Mouse (Mus musculus) mature B cell (primary cell): ENCODE results near the gene Zfp385c.
"Not testable (repeated sequence)": the region's sequence is repeated elsewhere in the genome, so short reads cannot be mapped to it uniquely, and the experiment has no call there.

Source experiments
- in situ Hi-C: fragments of 300-500 bp; cut with MboI; formaldehyde crosslinking; loops from 2 replicates; pipeline ENCODE4 v1.14.3; 2019

Zfp385c gene

DNA sequence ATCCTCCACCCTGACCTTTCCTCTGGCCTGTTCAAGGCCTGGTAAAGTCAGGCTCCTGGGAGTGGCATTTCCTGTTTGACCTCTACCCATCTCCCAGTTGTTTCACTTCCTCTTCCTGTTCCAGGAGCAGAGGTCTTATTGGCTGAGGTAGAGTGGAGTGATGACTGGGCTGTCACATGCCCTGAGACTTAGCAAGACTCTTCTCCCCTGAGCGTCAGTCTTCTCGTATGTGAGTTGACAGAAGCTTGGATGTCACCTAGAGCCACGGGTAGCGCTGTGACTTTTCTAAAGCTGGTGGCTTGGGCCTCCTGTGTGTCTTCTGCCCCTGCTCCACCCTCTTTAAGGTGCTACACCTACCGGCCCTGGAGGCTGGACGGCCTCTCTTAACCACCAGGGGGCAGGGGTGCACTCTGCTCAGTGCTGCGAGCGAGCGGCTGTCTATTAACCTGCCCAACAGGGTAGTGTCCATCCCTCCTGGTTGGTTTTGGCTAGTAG is 65.5 kb downstream of the Zfp385c start:
- in situ Hi-C loops = no loop called here

DNA sequence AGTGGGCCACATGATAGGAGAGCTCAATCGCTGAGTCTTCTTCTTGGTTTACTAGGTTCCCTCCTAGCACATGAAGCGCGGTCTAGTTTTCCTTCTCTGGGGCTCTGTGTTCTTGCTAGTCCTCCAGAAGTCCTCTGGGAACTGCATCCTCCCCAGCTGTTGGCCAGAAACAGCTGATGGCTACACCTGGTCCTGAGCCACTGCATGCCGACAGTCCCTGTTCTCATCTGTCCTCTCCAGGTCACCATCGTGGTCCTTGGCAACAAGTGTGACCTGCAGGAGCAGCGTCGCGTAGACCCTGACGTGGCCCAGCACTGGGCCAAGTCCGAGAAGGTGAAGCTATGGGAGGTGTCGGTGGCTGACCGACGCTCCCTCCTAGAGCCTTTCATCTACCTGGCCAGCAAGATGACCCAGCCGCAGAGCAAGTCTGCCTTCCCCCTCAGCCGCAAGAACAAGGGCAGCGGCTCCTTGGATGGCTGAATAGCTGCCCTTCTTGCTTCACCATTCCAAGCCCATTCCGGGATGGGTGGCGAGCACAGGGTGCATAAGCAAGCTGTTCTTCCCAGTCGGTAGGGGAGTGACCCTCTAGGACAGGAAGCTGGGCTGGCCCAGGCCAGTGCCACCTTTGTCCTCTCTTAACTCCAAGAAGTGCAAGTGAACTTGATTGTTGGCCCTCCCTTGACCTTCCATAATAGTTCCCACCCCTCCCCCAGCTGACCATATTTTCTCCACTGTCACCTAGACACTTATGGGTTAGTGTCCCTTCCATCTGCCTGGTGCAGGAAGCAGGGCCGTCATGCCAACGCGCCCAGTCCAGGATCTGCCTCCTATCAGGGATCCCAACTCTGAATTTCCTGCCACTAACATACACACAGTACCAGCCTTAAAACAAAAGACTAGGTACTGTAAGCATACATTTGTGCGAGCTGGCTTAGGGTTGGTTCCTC is 66.2 kb downstream of the Zfp385c start:
- in situ Hi-C loops = no loop called here

DNA sequence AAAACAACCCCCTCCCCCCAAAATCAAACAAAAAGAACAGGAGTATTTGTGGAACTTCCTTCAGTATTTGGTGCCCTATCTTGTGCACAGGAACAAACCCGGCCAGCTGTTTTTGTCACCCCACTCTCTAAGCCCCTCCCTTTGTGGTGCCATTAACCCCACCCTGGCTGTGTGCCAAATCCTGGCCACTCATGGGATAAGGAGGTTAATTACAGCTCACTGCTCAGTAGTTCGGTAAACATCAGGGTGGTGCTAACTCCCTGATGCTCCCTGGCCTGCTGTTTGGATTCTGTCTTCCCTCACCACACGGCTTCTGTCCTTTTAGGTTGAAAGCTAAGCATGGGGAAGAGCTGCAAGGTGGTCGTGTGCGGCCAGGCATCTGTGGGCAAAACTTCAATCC is 68.4 kb downstream of the Zfp385c start:
- in situ Hi-C loops = loop anchor here (5.0 kb wide), 1 partner anchor 37 kb away; no protein-coding TSS in a partner anchor

DNA sequence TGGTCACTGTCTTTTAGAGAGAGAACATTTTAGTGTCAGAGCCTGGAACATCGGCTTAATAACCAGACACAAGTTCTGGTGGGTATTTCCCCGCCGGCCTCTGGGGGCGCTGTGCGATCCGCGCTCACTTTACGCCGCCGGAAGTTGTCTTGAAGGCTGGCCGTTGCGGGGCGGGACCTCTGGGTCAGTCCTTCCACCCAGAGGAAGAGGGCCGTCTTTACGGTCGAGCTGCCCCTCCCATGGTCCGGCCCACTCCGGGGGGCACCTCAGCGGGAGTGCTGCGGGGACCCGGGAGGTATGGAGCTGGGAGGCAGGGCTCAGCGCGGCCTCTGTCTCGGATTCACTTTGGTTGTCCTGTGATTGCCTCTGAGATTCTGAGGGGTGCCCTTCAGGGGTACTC is 69.5 kb downstream of the Zfp385c start:
- in situ Hi-C loops = loop anchor here (5.0 kb wide), 1 partner anchor 35 kb away; no protein-coding TSS in a partner anchor

GRCm38 (mm10) chr11:100619982-100620381 is 72.3 kb downstream of the Zfp385c start, which contains the start of gene Dnajc7:
Gene Dnajc7 (minus strand): TSS chr11:100620168.
- in situ Hi-C loops = loop anchor here (5.0 kb wide), 1 partner anchor 33 kb away; no protein-coding TSS in a partner anchor

DNA sequence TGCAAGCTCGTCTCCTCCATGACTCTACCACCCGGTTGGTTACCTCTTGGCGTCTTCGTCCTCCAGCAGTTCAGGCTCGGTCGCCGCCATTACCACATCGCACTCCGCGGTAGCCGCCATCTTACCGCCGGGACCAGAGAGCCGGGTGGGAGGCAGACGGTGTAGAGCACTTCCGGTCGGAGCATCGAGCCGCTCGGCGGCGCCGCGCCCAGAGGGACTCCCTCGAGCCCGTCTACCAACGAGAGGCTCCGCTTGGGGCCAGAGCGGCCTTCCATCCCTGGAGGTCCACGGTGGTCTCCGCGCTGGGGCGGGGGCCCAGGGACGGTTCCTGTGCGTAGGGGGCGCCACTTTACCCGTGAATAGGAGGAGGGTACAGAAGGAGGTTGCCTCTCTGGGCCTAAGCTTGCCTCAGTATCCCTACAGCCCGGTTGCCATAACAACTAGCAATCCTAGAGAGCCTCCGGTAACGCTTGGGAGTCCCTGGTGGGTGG is 72.7 kb downstream of the Zfp385c start:
- in situ Hi-C loops = no loop called here

DNA sequence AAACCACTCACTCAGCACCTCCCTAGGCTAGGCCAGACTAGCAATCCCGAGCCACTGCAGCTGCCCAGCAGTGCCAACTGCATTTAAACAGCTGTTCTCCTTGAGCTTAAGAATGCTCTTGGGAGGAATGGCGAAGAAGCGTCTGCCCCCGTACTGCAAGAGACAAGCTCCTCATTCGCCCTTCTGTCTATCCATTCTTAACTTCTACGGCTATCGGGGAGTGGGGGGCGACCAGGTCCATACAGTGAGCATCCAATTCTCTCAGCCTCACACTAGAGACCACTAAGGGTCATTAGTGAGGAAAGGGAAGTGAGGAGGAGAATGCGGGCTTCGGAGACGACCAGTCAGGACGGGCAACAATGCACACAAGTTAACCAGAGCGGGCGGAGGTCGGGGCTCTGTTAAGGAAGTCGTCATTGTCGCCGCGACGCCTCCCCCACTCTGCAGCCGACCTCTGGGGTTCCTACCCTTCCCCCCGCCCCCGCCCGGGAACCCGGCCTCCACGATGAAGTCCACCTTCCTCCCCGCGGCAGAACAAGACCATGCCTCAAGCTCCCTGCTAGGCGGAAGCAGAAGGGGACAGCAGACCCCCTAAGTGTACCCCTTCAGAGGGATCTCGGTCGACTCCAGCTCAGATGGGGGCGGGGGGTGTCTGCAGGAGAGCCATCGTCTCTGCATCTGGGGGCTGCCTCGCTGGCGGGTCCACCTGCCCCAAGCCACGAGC is 73.3 kb downstream of the Zfp385c start, which contains the start of gene Nkiras2:
Gene Nkiras2 (plus strand): TSS at position 484 of the 724 bp plus-strand sequence.
- in situ Hi-C loops = no loop called here

- in situ Hi-C loops = no loop called here
Measured at GRCm38 (mm10) chr11:100617480-100617879, 74.8 kb downstream of the Zfp385c start.

- in situ Hi-C loops = not testable (repeated sequence)
Measured at GRCm38 (mm10) chr11:100616836-100617235, 75.4 kb downstream of the Zfp385c start.

GRCm38 (mm10) chr11:100616332-100616731 is 75.9 kb downstream of the Zfp385c start:
- in situ Hi-C loops = no loop called here

DNA sequence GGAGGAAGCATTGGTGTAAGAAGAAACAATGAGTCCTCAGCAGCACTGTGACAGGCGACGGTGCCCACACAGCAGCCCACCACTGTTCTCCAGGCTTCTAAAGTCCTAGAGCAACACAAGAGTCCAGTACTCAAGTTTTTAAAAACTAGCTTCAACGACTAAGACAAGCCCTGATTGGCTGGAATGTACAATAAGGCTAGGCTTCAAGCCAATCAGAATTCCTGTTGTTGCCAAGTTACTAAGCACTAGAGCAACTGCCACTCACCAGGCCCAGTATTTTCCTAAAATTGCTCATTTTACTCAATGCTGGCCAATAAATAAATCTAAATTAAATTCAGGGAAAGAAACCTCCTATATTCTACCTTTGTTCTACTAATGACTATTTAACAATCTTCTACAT is 79.0 kb downstream of the Zfp385c start:
- in situ Hi-C loops = no loop called here

DNA sequence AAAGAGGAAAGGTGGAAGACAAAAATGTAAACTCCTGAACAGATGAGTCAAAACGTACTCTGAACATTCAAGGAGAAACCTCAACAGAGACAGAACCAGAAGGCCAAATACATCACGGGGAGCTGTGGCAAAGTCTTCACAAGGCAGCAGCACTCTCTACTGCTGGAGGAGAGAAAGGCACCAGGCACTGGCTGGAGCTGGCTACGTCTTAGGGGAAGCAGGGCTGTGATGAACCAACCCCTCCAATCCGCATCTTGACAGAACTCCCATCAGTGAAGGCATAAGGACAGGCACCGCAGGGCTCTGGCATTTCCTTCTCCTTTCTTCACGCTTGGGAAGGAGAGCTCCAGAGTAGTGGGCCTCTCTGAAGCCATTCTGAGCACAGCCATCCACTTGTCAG is 80.6 kb downstream of the Zfp385c start:
- in situ Hi-C loops = no loop called here

DNA sequence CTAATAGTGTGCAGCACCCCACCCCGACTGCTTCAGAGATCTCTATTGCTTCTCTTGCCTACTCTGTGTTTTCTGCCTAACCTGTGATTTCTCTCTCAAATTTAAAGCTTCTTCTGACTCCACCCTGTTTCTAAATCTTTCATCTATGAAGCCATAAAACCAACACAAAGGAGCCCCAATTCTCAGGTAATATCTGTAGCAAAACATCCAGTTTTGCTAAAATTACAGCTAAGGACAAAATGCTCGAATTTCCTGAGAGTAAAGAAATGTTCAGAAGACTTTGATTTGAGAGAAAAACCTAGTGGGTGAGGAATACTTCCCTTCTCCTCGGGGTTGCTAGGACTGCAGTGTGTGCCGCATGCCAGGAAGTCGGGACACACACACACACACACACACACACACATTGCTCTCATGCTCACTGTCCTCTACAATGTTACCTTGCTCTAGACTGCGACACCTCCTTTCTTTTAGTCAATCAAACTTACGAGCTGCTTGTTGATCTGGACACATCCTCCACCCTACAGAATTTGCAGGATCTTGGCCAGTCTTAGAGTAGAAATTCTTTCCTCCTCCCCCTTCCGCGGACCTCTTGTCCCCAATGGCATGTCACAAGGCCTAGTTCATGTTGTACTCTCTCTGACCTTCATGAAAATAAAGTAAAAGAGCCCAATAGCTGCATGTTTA is 82.1 kb downstream of the Zfp385c start:
- in situ Hi-C loops = no loop called here

DNA sequence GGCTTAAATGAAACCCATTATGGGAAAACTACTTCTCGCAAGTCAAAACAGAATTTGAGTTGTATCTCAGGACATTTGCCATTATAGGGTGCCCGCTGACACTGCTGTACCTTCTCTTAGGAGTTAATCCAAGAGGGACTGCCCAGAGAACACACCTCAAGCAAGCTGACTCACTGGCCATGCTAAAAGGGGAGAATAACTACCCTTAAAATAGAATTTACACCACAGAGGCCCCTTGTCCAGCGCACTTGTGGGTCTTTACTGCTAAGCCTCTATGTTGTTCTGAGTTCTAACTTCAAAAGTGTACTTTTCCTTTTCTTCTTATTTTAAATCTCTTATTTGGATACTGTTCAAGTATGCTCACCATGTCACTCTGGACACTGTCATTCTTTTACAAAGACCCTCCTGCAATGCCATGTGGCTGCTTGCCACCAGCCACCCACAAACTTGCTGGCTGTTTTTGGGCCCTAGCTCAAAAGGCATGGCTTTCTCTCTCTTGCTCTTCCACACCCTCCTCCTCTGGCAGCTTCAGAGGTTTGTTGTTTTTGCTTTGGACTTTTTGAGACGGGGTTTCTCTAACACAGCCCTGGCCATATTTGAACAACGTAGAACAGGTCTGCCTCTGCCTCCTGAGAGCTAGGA is 82.8 kb downstream of the Zfp385c start:
- in situ Hi-C loops = no loop called here

- in situ Hi-C loops = no loop called here
Measured at GRCm38 (mm10) chr11:100608796-100609195, 83.5 kb downstream of the Zfp385c start.

DNA sequence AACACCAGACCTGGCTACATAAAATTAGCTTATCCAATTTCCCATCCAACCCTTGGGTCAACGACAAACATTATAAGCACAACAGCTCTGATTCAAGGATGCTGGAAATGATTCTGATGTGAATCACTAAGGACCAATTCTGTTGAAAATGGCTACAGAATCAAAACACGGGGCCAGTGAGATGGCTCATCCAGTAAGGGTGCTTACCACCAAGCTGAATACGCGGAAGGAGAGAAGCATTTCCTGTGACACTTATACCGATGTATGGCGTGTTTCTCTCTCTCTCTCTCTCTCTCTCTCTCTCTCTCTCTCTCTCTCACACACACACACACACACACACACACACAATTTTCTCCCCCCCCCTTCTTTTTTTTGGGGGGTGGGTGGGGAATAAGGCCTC is 85.1 kb downstream of the Zfp385c start:
- in situ Hi-C loops = no loop called here

DNA sequence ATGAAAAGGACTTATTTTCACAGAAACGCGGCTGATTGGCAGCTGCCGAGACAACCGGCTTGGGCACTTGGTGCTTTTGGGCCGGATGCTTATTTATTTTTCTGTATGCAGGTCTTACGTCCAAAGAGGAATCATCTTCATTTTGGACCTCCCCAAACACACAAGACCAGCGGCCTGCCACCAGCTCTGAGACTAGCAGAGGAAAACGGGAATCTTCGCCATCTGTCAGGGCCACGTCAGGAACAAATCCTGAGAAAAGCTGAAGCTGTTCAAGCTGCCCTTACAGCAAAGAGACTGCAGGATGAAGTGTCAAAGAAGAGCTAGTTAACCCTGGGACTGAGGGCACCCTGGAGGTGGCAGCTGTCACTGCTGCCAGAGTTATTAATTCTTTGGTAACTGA is 86.8 kb downstream of the Zfp385c start:
- in situ Hi-C loops = no loop called here

DNA sequence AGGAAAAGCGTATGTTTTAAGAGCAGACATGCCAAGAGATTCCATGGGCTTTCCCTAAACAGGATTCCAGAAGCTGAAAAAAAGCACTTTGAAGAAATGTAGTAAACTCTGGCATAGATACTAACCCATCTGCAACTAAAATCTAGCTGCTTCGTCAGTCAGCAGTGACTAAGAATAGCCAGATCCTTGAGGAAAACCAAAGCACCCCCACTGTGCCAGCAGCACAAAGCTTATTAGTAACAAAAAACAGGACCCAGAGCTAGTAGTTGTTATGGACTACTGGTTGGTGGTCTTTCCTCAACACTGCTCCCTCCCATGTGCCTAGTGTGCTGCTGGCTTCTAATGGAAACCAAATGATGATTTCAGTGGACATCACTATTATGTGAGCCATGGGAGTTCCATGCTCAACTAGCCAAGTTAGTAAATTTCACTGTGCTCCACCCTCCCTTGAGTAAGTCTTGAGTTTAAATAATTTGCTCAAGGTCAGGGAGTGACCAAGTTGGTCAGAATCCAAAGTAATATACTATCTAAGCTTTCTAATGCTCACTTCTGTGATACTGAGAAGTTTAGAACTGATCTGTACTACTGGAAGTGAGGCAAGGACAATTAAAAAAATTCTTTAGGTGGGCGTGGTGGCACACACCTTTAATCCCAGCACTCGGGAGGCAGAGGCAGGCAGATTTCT is 87.8 kb downstream of the Zfp385c start:
- in situ Hi-C loops = no loop called here

GRCm38 (mm10) chr11:100603813-100604212 is 88.4 kb downstream of the Zfp385c start:
- in situ Hi-C loops = no loop called here

DNA sequence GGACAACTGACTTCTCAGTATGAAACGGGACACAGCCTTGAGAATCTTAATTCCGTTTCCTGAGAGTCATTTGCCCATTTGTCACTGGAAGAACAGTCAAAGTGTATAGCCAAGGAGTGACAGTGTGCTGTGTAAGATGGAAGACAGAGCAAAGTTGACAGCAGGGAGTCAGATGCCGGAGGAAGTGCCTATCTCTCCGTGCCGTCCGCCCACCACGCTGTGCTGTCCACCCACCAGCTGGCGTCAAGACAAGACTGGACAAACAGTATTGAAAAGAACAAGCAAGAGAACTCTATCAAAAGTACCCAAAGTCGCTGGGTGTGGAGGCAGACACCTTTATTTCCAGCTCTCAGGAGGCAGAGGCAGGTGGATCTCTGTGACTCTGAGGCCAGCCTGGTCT is 89.1 kb downstream of the Zfp385c start:
- in situ Hi-C loops = no loop called here

DNA sequence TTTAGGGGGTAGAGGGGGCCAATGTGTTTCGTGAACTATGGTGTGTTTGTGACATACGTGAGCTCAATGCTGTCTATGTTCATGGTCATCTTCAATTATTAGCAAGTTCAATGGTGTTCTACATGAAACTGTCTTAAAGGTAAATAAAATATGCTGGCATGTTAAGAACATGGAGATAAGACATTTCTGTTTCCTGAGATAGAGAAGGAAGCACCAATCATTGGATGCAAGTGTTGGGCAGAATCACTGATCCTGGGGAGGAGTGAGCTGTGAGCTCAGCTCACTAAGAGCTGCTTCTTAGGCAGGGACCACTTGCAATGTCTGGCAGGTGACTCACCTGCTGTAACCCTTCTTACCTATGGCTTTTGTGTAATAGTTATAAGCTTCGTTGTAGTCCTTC is 90.9 kb downstream of the Zfp385c start:
- in situ Hi-C loops = no loop called here
